Mouse (Mus musculus) thymus, adult 2 months (tissue): Measurements from ENCODE around the gene Cdh3. TPM values are rescaled to one million over a fixed set of nuclear protein-coding genes. Genes with fewer than 3 reads are reported as not detected.

ENCODE experiments used
- DNase-seq: peaks from one replicate; pipeline ENCODE4 v3.0.0; 2021
- H3K27ac ChIP-seq: fragments of 200-500 bp; 2 replicates; pipeline ENCODE4 v1.5.1; 2012; ENCODE audit warnings: low read length, control low read depth; ENCODE audit not compliant: control insufficient read depth, insufficient read depth
- H3K27me3 ChIP-seq: fragments of 200-500 bp; 2 replicates; pipeline ENCODE4 v1.6.1; 2012; ENCODE audit warnings: mild to moderate bottlenecking, low read length, moderate library complexity, mixed read lengths; ENCODE audit not compliant: control insufficient read depth, insufficient read depth
- H3K36me3 ChIP-seq: fragments of 200-500 bp; 2 replicates; pipeline ENCODE4 v1.6.1; 2012; ENCODE audit warnings: mild to moderate bottlenecking, low read length, moderate library complexity; ENCODE audit not compliant: control insufficient read depth, insufficient read depth
- H3K4me1 ChIP-seq: fragments of 200-500 bp; replicated peaks from 2 replicates; pipeline ENCODE4 v1.6.1; 2012; ENCODE audit warnings: low read length; ENCODE audit not compliant: control insufficient read depth, insufficient read depth
- H3K4me3 ChIP-seq: fragments of 200-500 bp; 2 replicates; pipeline ENCODE4 v1.5.1; 2012; ENCODE audit warnings: mild to moderate bottlenecking, low read length, control low read depth, moderate library complexity; ENCODE audit not compliant: control insufficient read depth, insufficient read depth
- CTCF ChIP-seq: fragments of 200-500 bp; IDR thresholded peaks from 2 replicates; pipeline ENCODE4 v1.5.1; 2012; ENCODE audit warnings: mild to moderate bottlenecking, control low read depth, low read length, moderate library complexity, borderline replicate concordance; ENCODE audit not compliant: control insufficient read depth, poor library complexity, insufficient read depth; ENCODE audit errors: extremely low read depth
- POLR2A ChIP-seq: fragments of 200-500 bp; IDR thresholded peaks from 2 replicates; pipeline ENCODE4 v1.6.1; 2012; ENCODE audit warnings: mild to moderate bottlenecking, low read length, control low read depth, moderate library complexity; ENCODE audit not compliant: control insufficient read depth, poor library complexity, insufficient read depth; ENCODE audit errors: extremely low read depth
- WGBS: fragments of 180-500 bp; shearing (Covaris S2); methylation state at CpG from one replicate; pipeline ENCODE4 v1.1.7; 2018; 5-methylcytosine and 5-hydroxymethylcytosine counted together
- polyA plus RNA-seq: library from polyadenylated mRNA; depleted of rRNA; stranded (reverse); fragments of >200 nt; gene quantifications from 2 replicates; pipeline ENCODE4 v1.2.3, GENCODE M21; 2012; rRNA removed

Gene Cdh3
- polyA plus RNA-seq, result 8.0 and 8.2 TPM in 2 replicates

GRCm38 (mm10) chr8:106510365-106510975 is at the start of gene Cdh3:
TSS of gene Cdh3 (plus strand) at chr8:106510891.
- no peak for TF ChIP-seq POLR2A
- no peak for TF ChIP-seq CTCF

GRCm38 (mm10) chr8:106462131-106462530 is 48.6 kb upstream of the Cdh3 start:
- no peak for TF ChIP-seq POLR2A
- TF ChIP-seq CTCF, result no peak
- Histone ChIP-seq H3K27me3 (no peaks in the 10 kb centered on the region), H3K4me3 (no peak overlapping the region), H3K4me1 (no peaks in the 10 kb centered on the region), H3K36me3 (no peaks in the 10 kb centered on the region), H3K27ac (no peak overlapping the region)
- no peak for DNase-seq
- 80% methylated on average over 5 of the region's 5 CpGs for WGBS

More at GRCm38 (mm10) chr8:106510365-106510975, at the start of gene Cdh3:
- Histone ChIP-seq H3K4me1 (peaks cover 8% of the 10 kb centered on the region; the same call in 1 of the 2 replicates), H3K27me3 (peaks cover 14% of the 10 kb centered on the region), H3K4me3 (peak within 1 kb of the TSS; percentile 22), H3K36me3 (no peaks in the 10 kb centered on the region), H3K27ac (no peak within 1 kb of the TSS)
- 3% methylated on average over 34 of the region's 34 CpGs for WGBS
- peak; percentile 18 for DNase-seq

GRCm38 (mm10) chr8:106463795-106464194 is 46.9 kb upstream of the Cdh3 start:
- DNase-seq, result no peak
- WGBS, result 94% methylated on average over 6 of the region's 6 CpGs
- no peaks in the 10 kb centered on the region for H3K4me1 ChIP-seq
- H3K4me3 ChIP-seq, result no peak overlapping the region
- no peak overlapping the region for H3K27ac ChIP-seq
- H3K36me3 ChIP-seq, result no peaks in the 10 kb centered on the region
- no peaks in the 10 kb centered on the region for H3K27me3 ChIP-seq
- no peak for TF ChIP-seq CTCF
- TF ChIP-seq POLR2A, result no peak

- no peak for DNase-seq
- TF ChIP-seq CTCF (no peak), POLR2A (no peak)
- WGBS, result 70% methylated on average over 7 of the region's 7 CpGs
These were observed 41.2 kb upstream of the Cdh3 start for GRCm38 (mm10) chr8:106469485-106469884.

GRCm38 (mm10) chr8:106474001-106474400 is 36.7 kb upstream of the Cdh3 start:
- no peak for TF ChIP-seq CTCF
- no peak for TF ChIP-seq POLR2A
- Histone ChIP-seq H3K4me3 (no peak overlapping the region), H3K4me1 (no peaks in the 10 kb centered on the region), H3K36me3 (no peaks in the 10 kb centered on the region), H3K27ac (no peak overlapping the region), H3K27me3 (no peaks in the 10 kb centered on the region)
- no peak for DNase-seq
- WGBS, result 96% methylated on average over 5 of the region's 5 CpGs

More at GRCm38 (mm10) chr8:106469485-106469884, 41.2 kb upstream of the Cdh3 start:
- Histone ChIP-seq H3K4me1 (no peaks in the 10 kb centered on the region), H3K27me3 (no peaks in the 10 kb centered on the region), H3K4me3 (no peak overlapping the region), H3K27ac (no peak overlapping the region), H3K36me3 (no peaks in the 10 kb centered on the region)

GRCm38 (mm10) chr8:106500018-106500685 is 10.5 kb upstream of the Cdh3 start, which contains the start of gene 6030452D12Rik:
TSS of gene 6030452D12Rik (plus strand) at chr8:106500522.
- Histone ChIP-seq H3K4me1 (no peaks in the 10 kb centered on the region), H3K36me3 (no peaks in the 10 kb centered on the region), H3K27me3 (no peaks in the 10 kb centered on the region), H3K27ac (no peak within 1 kb of the TSS), H3K4me3 (no peak within 1 kb of the TSS)
- WGBS, result 55% methylated on average over 8 of the region's 8 CpGs
- DNase-seq, result no peak
- TF ChIP-seq POLR2A (no peak), CTCF (no peak)

- Histone ChIP-seq H3K4me1 (no peaks in the 10 kb centered on the region), H3K27ac (no peak overlapping the region), H3K27me3 (peaks cover 3% of the 10 kb centered on the region; the same call in 1 of the 2 replicates), H3K36me3 (no peaks in the 10 kb centered on the region), H3K4me3 (no peak overlapping the region)
- no peak for DNase-seq
- TF ChIP-seq POLR2A (no peak), CTCF (no peak)
- WGBS, result 89% methylated on average over 7 of the region's 7 CpGs
These were observed 6.5 kb upstream of the Cdh3 start for GRCm38 (mm10) chr8:106504241-106504640.
